Mouse (Mus musculus) bone marrow macrophage, adult 2 months (primary cell): ENCODE data around the gene Fam53a.

Experiments used
- CTCF ChIP-seq: IDR thresholded peaks from 2 replicates; pipeline ENCODE4 v1.5.1; 2012; ENCODE audit warnings: low read depth, mild to moderate bottlenecking, low read length, moderate library complexity
- POLR2A ChIP-seq: IDR thresholded peaks from 2 replicates; pipeline ENCODE4 v1.6.1; 2012; ENCODE audit warnings: mild to moderate bottlenecking, low read depth, low read length, borderline replicate concordance

DNA sequence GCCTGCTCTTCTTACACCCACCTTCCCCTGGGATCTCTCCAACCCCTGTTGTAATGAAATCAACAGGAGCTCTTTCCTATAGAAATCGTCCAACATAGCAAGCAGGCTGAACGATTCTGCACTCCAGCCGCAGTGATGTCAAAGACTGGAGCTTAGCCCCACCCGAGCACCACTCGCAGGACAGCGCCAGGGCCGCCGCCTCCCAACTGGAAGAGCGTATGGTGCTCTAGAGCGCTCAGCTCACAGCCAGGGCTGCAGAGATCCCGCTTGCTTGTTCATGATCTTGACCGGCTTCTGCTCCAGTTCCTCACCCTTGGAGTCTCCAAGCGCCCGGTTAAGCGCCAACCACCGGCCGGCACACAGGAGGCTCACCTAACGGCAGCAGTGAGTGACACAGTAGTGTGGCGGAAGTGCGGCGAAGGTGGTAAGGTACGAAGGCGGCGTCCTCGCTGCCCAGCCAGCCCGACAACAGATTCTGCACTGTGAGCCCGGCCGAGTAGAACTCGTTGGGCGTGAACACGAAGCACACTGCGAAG lies 27.9 kb upstream of the Fam53a start:
- TF ChIP-seq POLR2A (no peak), CTCF (no peak)
